Mouse (Mus musculus) CH12.LX (cell line): ENCODE measurements around the gene Tgfbi. TPM values are rescaled to one million over a fixed set of nuclear protein-coding genes. Genes with fewer than 3 reads are reported as not detected.

Experiments
- DNase-seq: peaks from one replicate; pipeline ENCODE4 v3.0.0-alpha.2; 2013; ENCODE audit errors: extremely low read depth
- H3K27ac ChIP-seq: 2 replicates; pipeline ENCODE4 v1.5.1; 2012; ENCODE audit warnings: low read depth, mild to moderate bottlenecking, control low read depth, moderate library complexity; ENCODE audit not compliant: insufficient read depth
- H3K27me3 ChIP-seq: replicated peaks from 2 replicates; pipeline ENCODE3; 2012; ENCODE audit warnings: inconsistent platforms
- H3K36me3 ChIP-seq, 2 experiments: replicated peaks in 1 of 2; 2 replicates each; pipeline versions ENCODE3 to v1.6.1; 2012; ENCODE audit warnings: inconsistent platforms in 1 of 2, low read length in 1 of 2, mild to moderate bottlenecking in 1 of 2, mixed read lengths in 1 of 2, moderate library complexity in 1 of 2; ENCODE audit not compliant: control insufficient read depth in 1 of 2, insufficient read depth in 1 of 2
- H3K4me1 ChIP-seq, 2 experiments: 2 replicates each; pipeline ENCODE4 v1.6.1; 2012; ENCODE audit warnings: inconsistent platforms in 1 of 2, moderate library complexity in 1 of 2; ENCODE audit not compliant: insufficient read depth in 2 of 2, control insufficient read depth in 1 of 2
- H3K4me2 ChIP-seq: 2 replicates; pipeline ENCODE4 v1.6.1; 2012; ENCODE audit warnings: low read depth, mild to moderate bottlenecking, control low read depth; ENCODE audit not compliant: poor library complexity, insufficient read depth, severe bottlenecking
- H3K4me3 ChIP-seq, 3 experiments: fragments of 150-350 bp in 1 of 3; sonication (generic) in 1 of 3; replicated peaks in 1 of 3; 2 replicates each; pipeline versions ENCODE3 to v1.5.1; 2011 to 2012; ENCODE audit warnings: low read depth in 2 of 3, low read length in 2 of 3, mild to moderate bottlenecking in 2 of 3, moderate library complexity in 2 of 3, control low read depth in 1 of 3, improper control_type of control experiment in 1 of 3, inconsistent platforms in 1 of 3, mixed read lengths in 1 of 3; ENCODE audit not compliant: poor library complexity in 1 of 3
- H3K79me2 ChIP-seq: replicated peaks from 2 replicates; pipeline ENCODE4 v1.6.1; 2012; ENCODE audit warnings: mild to moderate bottlenecking, moderate library complexity; ENCODE audit not compliant: control insufficient read depth, poor library complexity, insufficient read depth, severe bottlenecking; ENCODE audit errors: extremely low read depth
- H3K9ac ChIP-seq: 2 replicates; pipeline ENCODE4 v1.6.1; 2012; ENCODE audit warnings: low read depth, mild to moderate bottlenecking, control low read depth, moderate library complexity; ENCODE audit not compliant: insufficient read depth
- H3K9me3 ChIP-seq: replicated peaks from 2 replicates; pipeline ENCODE3; 2012; ENCODE audit warnings: low read length, inconsistent platforms, mixed read lengths
- BHLHE40 ChIP-seq: IDR thresholded peaks from 2 replicates; pipeline ENCODE4 v1.6.1; 2011; ENCODE audit warnings: mild to moderate bottlenecking, low read depth, low read length, improper control_type of control experiment
- CHD2 ChIP-seq: IDR thresholded peaks from 2 replicates; pipeline ENCODE4 v1.6.1; 2011; ENCODE audit warnings: low read length, improper control_type of control experiment
- CTCF ChIP-seq, 2 experiments: IDR thresholded peaks in 1 of 2; conservative IDR thresholded peaks in 1 of 2; 2 replicates each; pipeline ENCODE4 v1.5.1; 2011 to 2012; ENCODE audit warnings: low read depth in 2 of 2, low read length in 2 of 2, improper control_type of control experiment in 1 of 2, inconsistent platforms in 1 of 2, mild to moderate bottlenecking in 1 of 2, moderate library complexity in 1 of 2
- E2F4 ChIP-seq: IDR thresholded peaks from 2 replicates; pipeline ENCODE4 v1.6.1; 2011; ENCODE audit warnings: low read depth, low read length, improper control_type of control experiment; ENCODE audit not compliant: insufficient replicate concordance
- ELF1 ChIP-seq: IDR thresholded peaks from 2 replicates; pipeline ENCODE4 v1.6.1; 2014; ENCODE audit warnings: low read depth, mild to moderate bottlenecking, inconsistent platforms, low read length, improper control_type of control experiment
- EP300 ChIP-seq: IDR thresholded peaks from 2 replicates; pipeline ENCODE4 v1.6.1; 2011; ENCODE audit warnings: low read length, improper control_type of control experiment
- JUN ChIP-seq: IDR thresholded peaks from 2 replicates; pipeline ENCODE4 v1.6.1; 2011; ENCODE audit warnings: low read depth, mild to moderate bottlenecking, low read length, improper control_type of control experiment, moderate library complexity; ENCODE audit not compliant: insufficient read depth
- JUND ChIP-seq: conservative IDR thresholded peaks from 2 replicates; pipeline ENCODE4 v1.6.1; 2011; ENCODE audit warnings: low read depth, low read length, improper control_type of control experiment
- KAT2A ChIP-seq: IDR thresholded peaks from 2 replicates; pipeline ENCODE4 v1.6.1; 2012; ENCODE audit warnings: low read length, improper control_type of control experiment, inconsistent platforms; ENCODE audit not compliant: insufficient replicate concordance
- MAFK ChIP-seq: IDR thresholded peaks from 2 replicates; pipeline ENCODE4 v1.6.1; 2011; ENCODE audit warnings: low read length, improper control_type of control experiment; ENCODE audit not compliant: insufficient replicate concordance
- MEF2A ChIP-seq: IDR thresholded peaks from 2 replicates; pipeline ENCODE4 v1.6.1; 2014; ENCODE audit warnings: low read depth, mild to moderate bottlenecking, inconsistent platforms, low read length, improper control_type of control experiment, borderline replicate concordance
- MXI1 ChIP-seq: IDR thresholded peaks from 2 replicates; pipeline ENCODE4 v1.6.1; 2011; ENCODE audit warnings: mild to moderate bottlenecking, low read depth, low read length, improper control_type of control experiment
- NELFE ChIP-seq: IDR thresholded peaks from 2 replicates; pipeline ENCODE4 v1.6.1; 2011; ENCODE audit warnings: low read depth, low read length, improper control_type of control experiment
- POLR2A ChIP-seq: IDR thresholded peaks from 2 replicates; pipeline ENCODE4 v1.6.1; 2011; ENCODE audit warnings: low read depth, mild to moderate bottlenecking, improper control_type of control experiment, low read length
- POLR2AphosphoS2 ChIP-seq: IDR thresholded peaks from 2 replicates; pipeline ENCODE4 v1.6.1; 2011; ENCODE audit warnings: low read depth, low read length, improper control_type of control experiment
- SIN3A ChIP-seq: IDR thresholded peaks from 2 replicates; pipeline ENCODE4 v1.6.1; 2012; ENCODE audit warnings: low read length, improper control_type of control experiment, inconsistent platforms
- SMC3 ChIP-seq: IDR thresholded peaks from 2 replicates; pipeline ENCODE4 v1.6.1; 2011; ENCODE audit warnings: low read depth, low read length, improper control_type of control experiment
- TBP ChIP-seq: conservative IDR thresholded peaks from 2 replicates; pipeline ENCODE4 v1.6.1; 2011; ENCODE audit warnings: low read depth, low read length, improper control_type of control experiment
- TCF12 ChIP-seq: IDR thresholded peaks from 2 replicates; pipeline ENCODE4 v1.6.1; 2014; ENCODE audit warnings: low read depth, mild to moderate bottlenecking, inconsistent platforms, low read length, improper control_type of control experiment
- USF1 ChIP-seq: IDR thresholded peaks from 2 replicates; pipeline ENCODE4 v1.6.1; 2014; ENCODE audit warnings: low read depth, mild to moderate bottlenecking, inconsistent platforms, low read length, improper control_type of control experiment
- USF2 ChIP-seq: conservative IDR thresholded peaks from 2 replicates; pipeline ENCODE4 v1.6.1; 2011; ENCODE audit warnings: low read depth, low read length, improper control_type of control experiment
- ZKSCAN1 ChIP-seq: IDR thresholded peaks from 2 replicates; pipeline ENCODE4 v1.6.1; 2012; ENCODE audit warnings: low read depth, inconsistent platforms, low read length, improper control_type of control experiment, borderline replicate concordance
- ZMIZ1 ChIP-seq: IDR thresholded peaks from 2 replicates; pipeline ENCODE4 v1.6.1; 2012; ENCODE audit warnings: low read depth, mild to moderate bottlenecking, inconsistent platforms, low read length, improper control_type of control experiment
- ZNF384 ChIP-seq: IDR thresholded peaks from 2 replicates; pipeline ENCODE4 v1.6.1; 2012; ENCODE audit warnings: low read depth, low read length, improper control_type of control experiment, inconsistent platforms
- dilution Hi-C: fragments of 300-500 bp; cut with MboI; formaldehyde crosslinking; loops from 2 replicates; pipeline ENCODE4 v1.14.3; 2020; ENCODE audit warnings: low sequenced_read_pairs; ENCODE audit not compliant: extremely low pct_unique_long_range_greater_than_20kb, extremely low pct_ligation_motif_present
- in situ Hi-C: fragments of 300-500 bp; cut with MboI; formaldehyde crosslinking; loops from 3 replicates; pipeline ENCODE4 v1.14.3; 2019; ENCODE audit warnings: low sequenced_read_pairs, low pct_ligation_motif_present, low pct_unique_long_range_greater_than_20kb, mixed read lengths
- polyA plus RNA-seq: library from polyadenylated mRNA; unstranded; fragments of >175 nt; gene quantifications from 2 replicates; pipeline ENCODE4 v1.2.1, GENCODE M21; 2012; ENCODE audit warnings: low read depth; ENCODE audit not compliant: insufficient read length
- total RNA-seq, 2 experiments: library from RNA; depleted of rRNA; stranded (reverse); fragments of 300-350 nt in 1 of 2; fragments of >200 nt in 1 of 2; gene quantifications; 2 replicates each; pipeline ENCODE4 v1.2.3; 2012 to 2014

Tgfbi gene
- total and polyA plus RNA-seq, 3 experiments = not detected

DNA sequence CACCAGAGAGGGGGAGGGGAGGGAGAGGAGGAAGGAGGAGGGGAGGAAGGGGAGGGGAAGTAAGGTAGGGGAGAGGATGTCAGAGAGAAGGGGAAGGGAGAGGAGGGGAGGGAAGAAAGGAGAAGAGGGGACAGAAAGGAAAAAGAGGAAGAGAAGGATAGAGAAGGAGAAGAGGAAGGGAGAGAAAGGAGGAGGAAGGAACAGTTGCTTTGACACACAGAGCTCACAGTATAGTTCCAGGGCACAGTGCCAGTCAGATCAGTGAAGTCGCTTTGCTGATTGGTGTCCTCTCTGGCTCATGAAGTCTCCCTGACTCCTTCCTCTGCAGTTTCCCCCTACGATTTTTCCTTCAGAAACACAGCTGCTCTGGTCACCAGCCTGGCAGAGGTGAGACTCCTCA, 17.4 kb upstream of the Tgfbi start:
- no peak for TF ChIP-seq E2F4
- no peak for TF ChIP-seq BHLHE40
- no peak overlapping the region for H3K4me2 ChIP-seq
- H3K9me3 ChIP-seq = no peaks in the 10 kb centered on the region
- no peaks in the 10 kb centered on the region for H3K79me2 ChIP-seq
- H3K9ac ChIP-seq = no peak overlapping the region
- no peaks in the 10 kb centered on the region for H3K4me1 ChIP-seq
- no peaks in the 10 kb centered on the region for H3K36me3 ChIP-seq
- dilution Hi-C loops = no loop called here
- H3K4me3 ChIP-seq = no peak overlapping the region
- H3K27ac ChIP-seq = no peak overlapping the region
- H3K27me3 ChIP-seq = peaks cover 92% of the 10 kb centered on the region
- DNase-seq = no peak
- in situ Hi-C loops = no loop called here

DNA sequence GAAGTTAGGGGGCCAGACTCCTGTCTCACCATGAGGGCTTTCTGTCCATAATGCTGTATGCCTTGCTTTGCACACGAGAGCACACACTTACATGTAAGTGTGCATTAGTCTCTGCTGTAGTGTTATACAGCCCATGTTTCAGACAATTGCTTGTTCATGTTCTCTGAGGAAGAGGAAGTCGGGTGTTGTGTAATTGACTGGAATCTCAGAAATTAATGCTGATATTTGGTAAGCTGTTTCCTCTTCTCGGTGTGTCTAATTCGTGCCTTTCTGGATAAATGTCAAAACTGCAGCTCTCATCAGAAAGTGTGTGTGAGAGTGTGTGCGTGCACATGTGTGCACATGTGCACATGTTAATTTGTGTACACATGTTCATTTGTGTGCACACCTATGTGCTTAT, 16.1 kb upstream of the Tgfbi start:
- H3K9ac ChIP-seq = no peak overlapping the region
- no peaks in the 10 kb centered on the region for H3K79me2 ChIP-seq
- TF ChIP-seq SIN3A (no peak), MXI1 (no peak), CHD2 (no peak), ELF1 (no peak), POLR2AphosphoS2 (no peak), ZKSCAN1 (no peak), ZNF384 (no peak), SMC3 (no peak), TBP (no peak), NELFE (no peak), CTCF (conservative IDR thresholded peaks at IDR 0.05 in 1 of 2, IDR thresholded peaks at IDR 0.05 in 1 of 2; ENCODE audit: low read depth in 2 of 2, low read length in 2 of 2) (no peak), MEF2A (no peak)
- H3K27me3 ChIP-seq = peaks cover 95% of the 10 kb centered on the region
- no peak overlapping the region for H3K4me3 ChIP-seq
- no peaks in the 10 kb centered on the region for H3K9me3 ChIP-seq
- no peak overlapping the region for H3K4me2 ChIP-seq
- H3K4me1 ChIP-seq = no peaks in the 10 kb centered on the region
- no peak for DNase-seq
- in situ Hi-C loops (no loop called here), dilution Hi-C loops (no loop called here)
- H3K27ac ChIP-seq = no peak overlapping the region
- H3K36me3 ChIP-seq = no peaks in the 10 kb centered on the region

DNA sequence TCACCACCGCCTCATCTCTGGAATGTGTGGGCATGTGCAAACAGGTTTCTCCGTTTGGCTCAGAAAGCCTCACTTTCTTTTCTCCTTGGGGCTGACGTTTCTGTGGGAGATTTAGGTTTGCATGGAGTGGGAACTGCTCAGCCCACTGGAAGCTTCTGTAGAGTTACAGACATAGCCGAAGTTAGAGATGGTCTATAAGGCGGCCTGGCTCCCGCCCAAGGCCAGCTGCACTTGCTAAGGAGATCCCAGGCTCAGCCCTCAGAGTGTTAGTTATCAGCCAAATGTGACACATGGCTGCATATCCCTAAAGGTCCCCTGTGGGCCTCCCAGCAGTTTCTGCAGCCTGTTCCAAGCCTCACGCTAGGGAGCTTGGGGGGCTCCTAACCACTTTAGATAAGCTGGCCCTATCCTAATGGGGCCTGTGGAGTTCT, 15.3 kb upstream of the Tgfbi start:
- H3K27me3 ChIP-seq = peaks cover 95% of the 10 kb centered on the region
- no peak for TF ChIP-seq MXI1
- TF ChIP-seq E2F4 = no peak
- no peak for TF ChIP-seq NELFE
- TF ChIP-seq CHD2 = no peak
- no peak for TF ChIP-seq ZMIZ1
- TF ChIP-seq TCF12 = no peak
- TF ChIP-seq JUND = no peak
- no peak for TF ChIP-seq EP300
- no peak for TF ChIP-seq USF1
- TF ChIP-seq CTCF (conservative IDR thresholded peaks at IDR 0.05 in 1 of 2, IDR thresholded peaks at IDR 0.05 in 1 of 2; ENCODE audit: low read depth in 2 of 2, low read length in 2 of 2) = no peak
- no peak for TF ChIP-seq USF2
- no peak for TF ChIP-seq BHLHE40
- no peak for TF ChIP-seq SMC3
- TF ChIP-seq POLR2A = no peak
- no peak for TF ChIP-seq MAFK
- no peak for TF ChIP-seq ZNF384
- TF ChIP-seq JUN = no peak
- no peak for TF ChIP-seq KAT2A
- TF ChIP-seq TBP = no peak
- TF ChIP-seq, all 38 proteins: peak for 0
- no peaks in the 10 kb centered on the region for H3K9me3 ChIP-seq
- no peak overlapping the region for H3K4me3 ChIP-seq
- no peaks in the 10 kb centered on the region for H3K36me3 ChIP-seq
- H3K27ac ChIP-seq = no peak overlapping the region
- H3K79me2 ChIP-seq = no peaks in the 10 kb centered on the region
- no peaks in the 10 kb centered on the region for H3K4me1 ChIP-seq
- no peak for DNase-seq
- no peak overlapping the region for H3K9ac ChIP-seq
- H3K4me2 ChIP-seq = no peak overlapping the region
- dilution Hi-C loops (no loop called here), in situ Hi-C loops (no loop called here)
